Mouse (Mus musculus): ENCODE measurements at regions not wholly inside any gene's neighbourhood (a gene's known extent, or its start where the extent isn't known, plus 50 kb on each side); places are given as distances from the start of the nearest gene placed in this dataset.

DNA sequence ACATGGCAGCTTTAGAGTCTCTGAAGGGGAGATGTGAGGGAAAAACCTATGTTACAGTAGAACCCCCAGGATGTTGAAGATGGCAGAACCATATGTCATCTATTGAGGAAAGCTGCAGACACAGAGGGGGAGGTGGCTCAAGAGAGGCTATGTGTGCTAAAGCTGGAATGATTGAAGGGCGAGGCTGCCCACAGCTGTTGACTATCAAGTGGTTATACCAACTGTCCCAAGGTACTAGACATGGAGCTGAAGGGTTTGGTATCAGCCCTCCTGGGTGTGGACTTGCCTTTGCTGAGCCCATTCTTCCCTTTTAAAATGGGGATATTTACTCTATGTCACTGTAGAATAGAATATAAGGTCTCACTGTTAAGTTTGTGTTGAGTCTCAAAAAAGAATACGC, 113.5 kb upstream of the Cadps start:
- TF ChIP-seq POLR2A (IDR thresholded peaks at IDR 0.05; ENCODE audit: borderline replicate concordance, extremely low read depth, insufficient read depth, insufficient read length, poor library complexity, severe bottlenecking) (no peak), CTCF (IDR thresholded peaks at IDR 0.05; ENCODE audit: borderline replicate concordance, extremely low read depth, insufficient read depth, insufficient read length) (no peak)

All from brain, embryonic 14.5 days (tissue).